Mouse (Mus musculus) c-Kit-positive CD71-negative TER-119-negative erythroid progenitor cells, embryonic 14.5 days (primary cell): ENCODE measurements around the gene Frem2.

ENCODE experiments used
- DNase-seq: peaks from one replicate; pipeline ENCODE4 v3.0.0-alpha.2; 2013; ENCODE audit warnings: low read depth

Frem2 gene

GRCm38 (mm10) chr3:53555031-53555952, 101.9 kb downstream of the Frem2 start:
- no peak for DNase-seq

GRCm38 (mm10) chr3:53552691-53553090, 104.5 kb downstream of the Frem2 start:
- DNase-seq: no peak

GRCm38 (mm10) chr3:53532091-53532490, 125.1 kb downstream of the Frem2 start:
- DNase-seq: no peak

- no peak for DNase-seq
Measured at GRCm38 (mm10) chr3:53530305-53530704, 126.8 kb downstream of the Frem2 start.

- peak; percentile 45 for DNase-seq
Measured at GRCm38 (mm10) chr3:53525737-53526136, 131.4 kb downstream of the Frem2 start.

GRCm38 (mm10) chr3:53522794-53523193, 134.4 kb downstream of the Frem2 start:
- no peak for DNase-seq

- DNase-seq: no peak
Measured at GRCm38 (mm10) chr3:53514221-53515065, 142.7 kb downstream of the Frem2 start.

- no peak for DNase-seq
Measured at GRCm38 (mm10) chr3:53513096-53513495, 144.1 kb downstream of the Frem2 start.

GRCm38 (mm10) chr3:53502428-53502827, 154.7 kb downstream of the Frem2 start:
- no peak for DNase-seq

GRCm38 (mm10) chr3:53498351-53498905, 158.7 kb downstream of the Frem2 start:
- DNase-seq: no peak

GRCm38 (mm10) chr3:53488353-53488752, 168.8 kb downstream of the Frem2 start, which contains the start of gene Stoml3:
Gene Stoml3 (plus strand): TSS chr3:53488653.
- no peak for DNase-seq

- no peak for DNase-seq
Measured at GRCm38 (mm10) chr3:53486996-53487576, 170.1 kb downstream of the Frem2 start.

- DNase-seq: no peak
Measured at GRCm38 (mm10) chr3:53486561-53486960, 170.6 kb downstream of the Frem2 start.

GRCm38 (mm10) chr3:53483414-53484059, 173.6 kb downstream of the Frem2 start:
- no peak for DNase-seq

GRCm38 (mm10) chr3:53478419-53479046, 178.6 kb downstream of the Frem2 start:
- no peak for DNase-seq

GRCm38 (mm10) chr3:53477468-53477867, 179.7 kb downstream of the Frem2 start:
- no peak for DNase-seq

- no peak for DNase-seq
Measured at GRCm38 (mm10) chr3:53475889-53476288, 181.3 kb downstream of the Frem2 start.

- DNase-seq: no peak
Measured at GRCm38 (mm10) chr3:53474179-53474578, 183.0 kb downstream of the Frem2 start.

GRCm38 (mm10) chr3:53472061-53472460, 185.1 kb downstream of the Frem2 start:
- no peak for DNase-seq

GRCm38 (mm10) chr3:53469650-53470049, 187.5 kb downstream of the Frem2 start:
- no peak for DNase-seq

GRCm38 (mm10) chr3:53467356-53467755, 189.8 kb downstream of the Frem2 start:
- DNase-seq: no peak
